Mouse (Mus musculus): Measurements from ENCODE around the gene Psmd14.

GRCm38 (mm10) chr2:61803443-61804367 lies 92.2 kb downstream of the Psmd14 start:
- TF ChIP-seq CTCF (IDR thresholded peaks at IDR 0.05; ENCODE audit: low read depth) = no peak
- TF ChIP-seq EP300 (optimal IDR thresholded peaks at IDR 0.05) = no peak

Measured in stomach, postnatal 0 days (tissue).